Mouse (Mus musculus): Measurements from ENCODE around the gene Vmn2r20. TPM values are rescaled to one million over a fixed set of nuclear protein-coding genes. Genes with fewer than 3 reads are reported as not detected.
"Not testable (repeated sequence)": the region's sequence is repeated elsewhere in the genome, so short reads cannot be mapped to it uniquely, and the experiment has no call there.

Gene Vmn2r20
- not detected in 2 replicates for polyA plus RNA-seq (2012; rRNA removed)

DNA sequence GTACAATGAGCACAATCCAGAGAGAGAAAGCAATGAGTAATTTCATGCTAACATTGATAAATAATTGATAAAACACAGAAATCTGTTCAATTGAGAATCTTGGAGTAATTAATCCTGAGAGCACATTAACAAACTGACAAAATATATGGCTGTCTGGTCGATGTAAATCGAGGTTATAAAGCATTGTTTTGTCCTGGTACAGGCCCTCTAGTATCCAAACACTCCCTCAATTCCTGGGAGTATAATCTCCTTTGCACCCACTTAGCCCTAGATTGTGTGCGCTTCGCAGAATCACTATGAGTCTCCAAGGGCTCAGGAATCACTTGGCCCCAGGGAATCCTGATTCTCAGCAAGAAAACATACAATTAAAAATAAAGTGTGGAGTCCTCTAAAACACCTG lies at the start of gene Vmn2r20:
TSS of gene Vmn2r20 (minus strand) at position 101 of the 400 bp plus-strand sequence.
- not testable (repeated sequence) for H3K27ac ChIP-seq (ENCODE audit: insufficient read depth, low read length); H3K4me3 ChIP-seq (replicated peaks; ENCODE audit: insufficient read depth, low read depth, low read length)
- WGBS, result no CpG with 5 or more reads among the region's 4 CpGs

GRCm38 (mm10) chr6:123424413-123424812 lies 6.5 kb upstream of the Vmn2r20 start:
- H3K27ac ChIP-seq (ENCODE audit: insufficient read depth, low read length); DNase-seq: not testable (repeated sequence)
- WGBS, result no CpG with 5 or more reads among the region's 1 CpGs

More for the DNA sequence above, at the start of gene Vmn2r20:
- not testable (repeated sequence) for H3K27me3 ChIP-seq (ENCODE audit: control insufficient read depth, insufficient read depth, low read length); H3K4me1 ChIP-seq (ENCODE audit: control insufficient read depth, insufficient read depth, low read length); DNase-seq

DNA sequence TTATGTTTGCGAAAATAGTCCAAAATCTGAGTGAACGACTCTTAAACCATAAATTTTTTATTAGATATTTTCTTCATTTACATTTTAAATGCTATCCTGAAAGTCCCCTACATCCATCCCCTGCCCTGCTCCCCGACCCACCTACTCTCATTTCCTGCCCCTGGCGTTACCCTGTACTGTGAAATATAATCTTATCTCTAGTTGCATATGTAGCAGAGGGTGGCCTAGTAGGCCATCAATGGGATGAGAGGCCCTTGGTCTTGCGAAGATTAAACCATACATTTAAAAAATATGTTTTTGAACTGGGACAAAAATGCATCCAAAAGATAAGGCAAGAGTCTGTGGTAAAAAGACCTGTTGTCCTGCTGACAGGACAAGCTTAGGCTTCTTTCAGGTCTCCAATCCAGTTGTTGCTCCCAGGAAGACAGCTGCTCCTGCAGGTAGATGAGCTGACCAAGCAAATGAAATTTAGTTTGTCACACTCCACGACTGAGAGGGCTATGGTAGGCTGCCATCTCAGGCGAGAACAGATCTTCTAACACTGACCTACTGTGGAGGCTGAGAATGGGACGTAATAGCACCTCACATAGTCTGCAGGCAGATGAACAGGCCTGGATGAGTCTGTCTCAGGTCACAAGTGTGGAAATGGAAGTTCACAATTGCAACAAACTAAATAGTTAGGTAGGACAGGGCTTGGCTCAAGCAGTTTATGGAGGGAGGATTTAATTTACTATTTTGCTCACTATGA lies 10.8 kb downstream of the Vmn2r20 start:
- H3K27ac ChIP-seq (ENCODE audit: insufficient read depth, low read length); DNase-seq; H3K27me3 ChIP-seq (ENCODE audit: control insufficient read depth, insufficient read depth, low read length); H3K4me3 ChIP-seq (replicated peaks; ENCODE audit: insufficient read depth, low read depth, low read length); H3K4me1 ChIP-seq (ENCODE audit: control insufficient read depth, insufficient read depth, low read length): not testable (repeated sequence)
- WGBS, result no CpG with 5 or more reads among the region's 8 CpGs

More at GRCm38 (mm10) chr6:123424413-123424812, 6.5 kb upstream of the Vmn2r20 start:
- H3K27me3 ChIP-seq (ENCODE audit: control insufficient read depth, insufficient read depth, low read length); H3K4me3 ChIP-seq (replicated peaks; ENCODE audit: insufficient read depth, low read depth, low read length); H3K4me1 ChIP-seq (ENCODE audit: control insufficient read depth, insufficient read depth, low read length): not testable (repeated sequence)

GRCm38 (mm10) chr6:123388824-123389223 lies 29.1 kb downstream of the Vmn2r20 start:
- H3K4me3 ChIP-seq (replicated peaks; ENCODE audit: insufficient read depth, low read depth, low read length); H3K27ac ChIP-seq (ENCODE audit: insufficient read depth, low read length); DNase-seq; H3K27me3 ChIP-seq (ENCODE audit: control insufficient read depth, insufficient read depth, low read length); H3K4me1 ChIP-seq (ENCODE audit: control insufficient read depth, insufficient read depth, low read length): not testable (repeated sequence)

DNA sequence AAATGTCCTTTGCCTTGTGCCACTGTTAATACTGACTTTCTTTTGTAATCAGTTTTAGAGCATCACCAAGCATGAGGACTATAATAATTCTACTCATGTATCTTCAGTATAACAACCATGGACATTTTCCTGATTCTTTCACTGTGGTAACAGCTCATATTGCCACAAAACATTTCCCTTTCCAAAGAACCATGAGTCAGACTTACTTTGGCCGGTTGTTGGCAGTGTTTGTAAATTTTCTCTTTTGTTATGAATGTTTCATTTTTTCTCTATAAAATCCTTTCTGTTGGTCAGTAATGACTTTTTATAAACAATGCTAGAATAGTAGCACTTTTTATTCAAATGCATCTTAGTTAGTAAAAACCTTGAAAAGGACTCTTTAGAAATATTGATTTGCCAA lies 71.8 kb downstream of the Vmn2r20 start:
- H3K4me1 ChIP-seq (ENCODE audit: control insufficient read depth, insufficient read depth, low read length), result no peaks in the 10 kb centered on the region
- TF ChIP-seq POLR2A (IDR thresholded peaks at IDR 0.05; ENCODE audit: borderline replicate concordance, insufficient read depth, low read length) (no peak), CTCF (IDR thresholded peaks at IDR 0.05; ENCODE audit: borderline replicate concordance, insufficient read depth, low read depth, low read length) (no peak)
- WGBS, result 88% methylated on average over 1 of the region's 1 CpGs
- H3K27me3 ChIP-seq (ENCODE audit: control insufficient read depth, insufficient read depth, low read length), result no peaks in the 10 kb centered on the region
- no peak overlapping the region for H3K4me3 ChIP-seq (replicated peaks; ENCODE audit: insufficient read depth, low read depth, low read length)
- H3K27ac ChIP-seq (ENCODE audit: insufficient read depth, low read length), result no peak overlapping the region
- DNase-seq, result no peak

DNA sequence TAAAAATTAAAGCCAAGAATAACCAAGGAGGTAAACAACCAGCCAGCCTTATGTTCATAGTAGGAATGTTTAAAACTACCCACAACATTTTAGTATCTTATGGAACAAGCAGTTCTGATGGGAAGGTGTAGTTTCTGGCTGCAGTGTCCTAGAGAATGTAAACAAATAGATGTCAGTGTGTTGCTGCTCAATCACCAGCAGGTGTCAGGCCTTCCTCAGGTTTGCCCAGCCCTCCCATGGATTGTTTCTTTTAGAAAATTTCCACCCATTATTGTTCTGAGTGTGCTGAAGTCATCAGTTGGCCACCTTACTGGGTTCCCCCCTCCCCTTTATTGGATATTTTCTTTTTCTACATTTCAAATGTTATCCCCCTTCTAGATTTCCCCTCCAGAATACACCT lies 77.8 kb downstream of the Vmn2r20 start:
- no peak for TF ChIP-seq POLR2A (IDR thresholded peaks at IDR 0.05; ENCODE audit: borderline replicate concordance, insufficient read depth, low read length)
- TF ChIP-seq CTCF (IDR thresholded peaks at IDR 0.05; ENCODE audit: borderline replicate concordance, insufficient read depth, low read depth, low read length), result 0 out of 2 replicates have a peak, but pooled peaks have one; percentile 11
- H3K27ac ChIP-seq (ENCODE audit: insufficient read depth, low read length), result no peak overlapping the region
- DNase-seq, result no peak
- H3K27me3 ChIP-seq (ENCODE audit: control insufficient read depth, insufficient read depth, low read length), result no peaks in the 10 kb centered on the region
- H3K4me3 ChIP-seq (replicated peaks; ENCODE audit: insufficient read depth, low read depth, low read length), result no peak overlapping the region
- H3K4me1 ChIP-seq (ENCODE audit: control insufficient read depth, insufficient read depth, low read length), result no peaks in the 10 kb centered on the region

GRCm38 (mm10) chr6:123332503-123332902 lies 85.4 kb downstream of the Vmn2r20 start:
- Histone ChIP-seq H3K27ac (ENCODE audit: insufficient read depth, low read length) (no peak overlapping the region), H3K27me3 (ENCODE audit: control insufficient read depth, insufficient read depth, low read length) (no peaks in the 10 kb centered on the region), H3K4me3 (replicated peaks; ENCODE audit: insufficient read depth, low read depth, low read length) (no peak overlapping the region), H3K4me1 (ENCODE audit: control insufficient read depth, insufficient read depth, low read length) (no peaks in the 10 kb centered on the region)
- WGBS, result 31% methylated on average over 2 of the region's 2 CpGs
- TF ChIP-seq POLR2A (IDR thresholded peaks at IDR 0.05; ENCODE audit: borderline replicate concordance, insufficient read depth, low read length) (no peak), CTCF (IDR thresholded peaks at IDR 0.05; ENCODE audit: borderline replicate concordance, insufficient read depth, low read depth, low read length) (no peak)
- DNase-seq, result no peak

Other genes starting within 250 kb of the Vmn2r20 start
- gene Clec4b2, start 245.2 kb downstream of the Vmn2r20 start, polyA plus RNA-seq (2012; rRNA removed), result not detected in 2 replicates
- 0.10 TPM in 2 replicates for gene Clec4n, start 188.3 kb downstream of the Vmn2r20 start, polyA plus RNA-seq (2012; rRNA removed)
- 0.08 TPM in 1 of 2 replicates, not detected in the other for gene Clec4d, start 156.0 kb downstream of the Vmn2r20 start, polyA plus RNA-seq (2012; rRNA removed)
- gene Clec4e, start 128.2 kb downstream of the Vmn2r20 start, polyA plus RNA-seq (2012; rRNA removed), result not detected in 2 replicates
- gene Vmn2r19, start 109.8 kb downstream of the Vmn2r20 start, polyA plus RNA-seq (2012; rRNA removed), result not detected in 2 replicates
- gene Vmn2r21, start 115.3 kb upstream of the Vmn2r20 start, polyA plus RNA-seq (2012; rRNA removed), result not detected in 2 replicates
- gene Vmn2r22, start 232.6 kb upstream of the Vmn2r20 start, polyA plus RNA-seq (2012; rRNA removed), result not detected in 2 replicates